Mouse (Mus musculus): ENCODE data around the gene Cdk19.

DNA sequence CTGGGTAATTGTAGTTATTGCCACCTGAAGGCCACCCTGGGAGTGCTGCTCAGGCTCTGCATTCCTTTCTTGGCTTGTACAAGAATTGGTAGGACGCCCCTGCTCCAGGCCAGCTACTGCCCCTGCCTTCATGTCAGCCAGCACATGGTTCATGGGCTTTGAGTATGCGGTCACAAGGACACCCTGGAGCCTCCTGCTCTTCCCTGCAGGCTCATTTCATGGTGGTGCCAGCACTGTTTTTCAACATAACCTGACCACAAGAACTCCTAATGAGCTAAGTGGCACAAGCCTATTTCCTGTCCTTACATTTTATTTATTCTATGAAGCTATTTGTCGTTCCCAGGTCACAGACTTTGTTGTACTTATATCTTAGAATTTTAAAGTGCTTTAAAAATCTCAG is 107.9 kb downstream of the Cdk19 start:
- TF ChIP-seq POLR2A (IDR thresholded peaks at IDR 0.05; ENCODE audit: control insufficient read depth, low read depth, low read length) (no peak), CTCF (IDR thresholded peaks at IDR 0.05; ENCODE audit: control insufficient read depth, insufficient read depth, insufficient replicate concordance, low read depth, low read length) (no peak)

Data from testis, adult 2 months (tissue).